Mouse (Mus musculus): Measurements from ENCODE around the gene Clk1. TPM values are rescaled to one million over a fixed set of nuclear protein-coding genes. Genes with fewer than 3 reads are reported as not detected.

The Clk1 gene
- polyA plus RNA-seq, 1 experiment from 2014 or later = 166 TPM

GRCm38 (mm10) chr1:58362296-58362695 is 61.6 kb downstream of the Clk1 start:
- Histone ChIP-seq H3K27ac (replicated peaks; ENCODE audit: low read depth, low read length) (no peak overlapping the region), H3K4me3 (ENCODE audit: low read depth, low read length) (no peak overlapping the region), H3K9me3 (ENCODE audit: control insufficient read depth, low read length) (no peaks in the 10 kb centered on the region), H3K4me2 (ENCODE audit: low read depth, severe bottlenecking) (no peak overlapping the region), H3K27me3 (ENCODE audit: control insufficient read depth, insufficient read depth, low read length) (no peaks in the 10 kb centered on the region), H3K9ac (ENCODE audit: low read length) (no peak overlapping the region), H3K4me1 (ENCODE audit: control insufficient read depth, insufficient read depth, low read length) (no peaks in the 10 kb centered on the region), H3K36me3 (ENCODE audit: control insufficient read depth, insufficient read depth, low read length) (no peaks in the 10 kb centered on the region)
- ATAC-seq (ENCODE audit: insufficient number of reproducible peaks, low FRiP score, low TSS enrichment, low read depth) (no peak), DNase-seq (ENCODE audit: low spot score) (no peak)
- 68% methylated on average over 4 of the region's 4 CpGs for WGBS

Other genes with a start within 250 kb of the Clk1 start
- gene Aox4, start 213.7 kb downstream of the Clk1 start, polyA plus RNA-seq (2014; fragmentation: Nextera tagmentation; extraction: Ambion mirVana) = 0.08 and 0.30 TPM in 2 replicates
- gene Aox2, start 145.7 kb downstream of the Clk1 start, polyA plus RNA-seq (2014; fragmentation: Nextera tagmentation; extraction: Ambion mirVana) = 0.09 TPM in 1 of 2 replicates, not detected in the other
- 499 and 502 TPM in 2 replicates for gene Bzw1, start 31.2 kb downstream of the Clk1 start, polyA plus RNA-seq (2014; fragmentation: Nextera tagmentation; extraction: Ambion mirVana)
- gene Nif3l1, start 21.1 kb upstream of the Clk1 start, polyA plus RNA-seq (2014; fragmentation: Nextera tagmentation; extraction: Ambion mirVana) = 68.4 and 68.8 TPM in 2 replicates
- gene Ppil3, start 21.4 kb upstream of the Clk1 start, polyA plus RNA-seq (2014; fragmentation: Nextera tagmentation; extraction: Ambion mirVana) = 57.2 and 64.1 TPM in 2 replicates
- gene Orc2, start 81.0 kb upstream of the Clk1 start, polyA plus RNA-seq (2014; fragmentation: Nextera tagmentation; extraction: Ambion mirVana) = 53.6 and 56.7 TPM in 2 replicates
- gene Fam126b, start 162.3 kb upstream of the Clk1 start, polyA plus RNA-seq (2014; fragmentation: Nextera tagmentation; extraction: Ambion mirVana) = 6.5 and 7.0 TPM in 2 replicates
- gene Ndufb3, start 162.3 kb upstream of the Clk1 start, polyA plus RNA-seq (2014; fragmentation: Nextera tagmentation; extraction: Ambion mirVana) = 144 and 149 TPM in 2 replicates

All from limb, embryonic 11.5 days (tissue).